Mouse (Mus musculus) testis, adult 2 months (tissue): Measurements from ENCODE around the gene Chst1.

Experiments
- CTCF ChIP-seq: fragments of 200-500 bp; IDR thresholded peaks from 2 replicates; pipeline ENCODE4 v1.5.1; 2012; ENCODE audit warnings: low read depth, mild to moderate bottlenecking, inconsistent platforms, low read length, moderate library complexity; ENCODE audit not compliant: control insufficient read depth, insufficient read depth, insufficient replicate concordance
- POLR2A ChIP-seq: fragments of 200-500 bp; IDR thresholded peaks from 2 replicates; pipeline ENCODE4 v1.6.1; 2012; ENCODE audit warnings: low read depth, mild to moderate bottlenecking, inconsistent platforms, low read length, moderate library complexity; ENCODE audit not compliant: control insufficient read depth

- TF ChIP-seq POLR2A (no peak), CTCF (no peak)
Measured at GRCm38 (mm10) chr2:92587806-92588205, 11.7 kb upstream of the Chst1 start.
